Mouse (Mus musculus): ENCODE results near the gene Pgpep1l. TPM values are rescaled to one million over a fixed set of nuclear protein-coding genes. Genes with fewer than 3 reads are reported as not detected.

Gene Pgpep1l
- polyA plus RNA-seq (2014; fragmentation: Illumina TruSeq; extraction: RNeasy Lipid Tissue Mini Kit (QIAGEN cat#74804); ENCODE audit: low read depth, low replicate concordance) = not detected

GRCm38 (mm10) chr7:68264028-68264453 lies at the start of gene Pgpep1l:
Pgpep1l (minus strand) TSS chr7:68264233.

GRCm38 (mm10) chr7:68273515-68273914 lies 9.5 kb upstream of the Pgpep1l start, which contains the start of gene Fam169b:
Fam169b (plus strand) TSS chr7:68273839.

Other genes with a start within 250 kb of the Pgpep1l start
- gene Fam169b, start 9.6 kb upstream of the Pgpep1l start, polyA plus RNA-seq (2014; fragmentation: Illumina TruSeq; extraction: RNeasy Lipid Tissue Mini Kit (QIAGEN cat#74804); ENCODE audit: low read depth, low replicate concordance) = 1.1 TPM

Measured in sigmoid colon, adult 10 weeks (tissue).